Mouse (Mus musculus): ENCODE results near the gene Slit2.

Slit2 gene

GRCm38 (mm10) chr5:47982941-47983701 lies at the start of gene Slit2:
TSS of gene Slit2 (plus strand) at chr5:47983138.
- DNase-seq, result peak; percentile 84

DNA sequence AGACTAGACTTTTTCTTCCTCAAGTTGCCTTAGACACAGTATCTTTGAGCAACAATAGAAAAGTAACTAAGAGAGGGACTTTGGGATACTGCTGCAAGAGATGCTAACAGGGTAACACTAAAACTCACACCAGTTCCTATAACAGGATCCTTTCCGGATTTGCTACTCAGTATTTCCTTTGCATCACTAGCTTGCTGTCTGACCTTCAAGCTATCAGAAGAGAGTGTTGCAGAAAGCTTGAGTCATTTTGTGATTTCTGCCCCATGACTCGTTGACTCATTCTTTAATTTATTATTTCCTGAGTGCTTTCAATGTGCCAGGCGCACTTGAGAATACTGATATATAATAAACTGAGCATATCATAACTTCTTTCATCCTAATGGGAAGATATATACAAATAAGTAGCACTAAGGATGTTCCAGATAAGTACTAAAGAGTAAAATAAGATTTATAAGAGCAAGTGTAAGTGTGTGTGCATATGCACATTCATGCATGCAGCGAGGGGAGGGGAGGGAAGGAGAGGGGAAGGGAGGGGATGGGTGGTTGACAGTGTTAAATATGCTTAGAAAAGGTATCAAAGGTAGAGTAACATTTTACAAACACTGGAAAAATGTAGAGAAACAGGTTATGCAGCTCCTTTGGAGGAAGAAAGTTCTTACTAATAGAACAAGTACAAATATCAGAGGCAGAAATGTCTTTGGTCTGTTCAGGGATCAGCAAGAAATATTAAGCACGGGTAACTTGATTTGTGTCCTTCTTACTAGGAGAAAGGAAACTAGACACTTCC lies 44.2 kb upstream of the Slit2 start:
- DNase-seq, result no peak

- no peak for DNase-seq
Observed at GRCm38 (mm10) chr5:47956451-47956850, 26.5 kb upstream of the Slit2 start.

DNA sequence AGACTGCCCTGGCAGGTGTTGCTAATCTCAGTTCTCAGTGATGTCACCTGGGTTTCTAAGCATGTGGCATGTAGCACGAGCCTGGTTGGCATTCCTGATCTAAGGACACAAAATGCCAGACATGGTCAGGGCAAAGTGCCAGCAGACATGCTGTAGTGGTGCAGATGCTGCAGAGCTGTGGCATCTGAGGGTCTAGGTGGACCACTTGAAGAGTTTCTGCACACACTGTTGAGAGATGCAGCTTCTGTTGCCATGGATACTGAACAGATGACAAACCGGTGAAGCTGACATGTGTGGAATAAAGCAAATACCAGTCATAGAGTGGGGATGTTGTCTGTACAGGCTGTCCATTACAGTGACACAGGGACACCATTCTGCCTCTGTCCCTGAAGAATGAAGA lies 7.1 kb upstream of the Slit2 start:
- DNase-seq, result no peak

GRCm38 (mm10) chr5:47979371-47979770 lies 3.6 kb upstream of the Slit2 start:
- peak; percentile 35 for DNase-seq

DNA sequence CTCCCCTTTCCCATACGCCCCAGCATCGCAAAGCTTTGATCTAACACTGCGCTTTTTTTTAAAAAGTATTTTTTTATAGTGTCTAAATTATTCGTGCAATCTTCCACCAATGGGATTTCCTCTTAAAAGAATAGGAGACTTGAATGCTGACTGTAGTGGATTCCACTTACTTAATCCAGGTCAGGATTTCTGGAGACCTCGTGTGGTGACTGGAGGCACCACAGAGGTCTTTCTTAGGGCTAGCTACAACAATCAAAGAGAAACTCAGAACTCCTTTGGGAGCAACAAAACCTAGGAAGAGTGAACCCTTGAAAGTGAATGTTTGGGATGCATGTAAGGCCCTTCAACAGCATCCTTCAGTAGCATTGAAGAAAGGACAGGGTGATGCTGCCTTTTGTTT lies 2.5 kb upstream of the Slit2 start:
- peak; percentile 14 for DNase-seq

DNA sequence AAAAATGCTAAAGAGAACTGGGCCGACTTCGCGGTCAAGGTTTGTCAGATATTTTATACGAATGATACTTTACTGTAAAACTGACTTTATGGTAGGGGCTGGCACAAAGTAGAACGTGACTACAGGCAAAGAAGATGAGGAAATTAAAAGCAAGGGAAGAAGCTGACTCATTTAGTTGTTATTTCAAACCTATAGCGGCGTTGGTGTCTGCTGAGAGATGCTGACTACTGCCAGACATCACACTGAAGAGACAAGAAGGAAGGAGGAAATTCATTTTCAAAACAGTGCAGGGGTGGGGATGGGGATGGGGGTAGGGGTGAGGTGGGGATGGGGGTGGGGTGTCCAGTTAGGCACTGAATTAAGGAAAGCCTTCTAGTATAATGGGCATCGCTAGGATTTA lies 987 bp upstream of the Slit2 start:
- DNase-seq, result no peak

DNA sequence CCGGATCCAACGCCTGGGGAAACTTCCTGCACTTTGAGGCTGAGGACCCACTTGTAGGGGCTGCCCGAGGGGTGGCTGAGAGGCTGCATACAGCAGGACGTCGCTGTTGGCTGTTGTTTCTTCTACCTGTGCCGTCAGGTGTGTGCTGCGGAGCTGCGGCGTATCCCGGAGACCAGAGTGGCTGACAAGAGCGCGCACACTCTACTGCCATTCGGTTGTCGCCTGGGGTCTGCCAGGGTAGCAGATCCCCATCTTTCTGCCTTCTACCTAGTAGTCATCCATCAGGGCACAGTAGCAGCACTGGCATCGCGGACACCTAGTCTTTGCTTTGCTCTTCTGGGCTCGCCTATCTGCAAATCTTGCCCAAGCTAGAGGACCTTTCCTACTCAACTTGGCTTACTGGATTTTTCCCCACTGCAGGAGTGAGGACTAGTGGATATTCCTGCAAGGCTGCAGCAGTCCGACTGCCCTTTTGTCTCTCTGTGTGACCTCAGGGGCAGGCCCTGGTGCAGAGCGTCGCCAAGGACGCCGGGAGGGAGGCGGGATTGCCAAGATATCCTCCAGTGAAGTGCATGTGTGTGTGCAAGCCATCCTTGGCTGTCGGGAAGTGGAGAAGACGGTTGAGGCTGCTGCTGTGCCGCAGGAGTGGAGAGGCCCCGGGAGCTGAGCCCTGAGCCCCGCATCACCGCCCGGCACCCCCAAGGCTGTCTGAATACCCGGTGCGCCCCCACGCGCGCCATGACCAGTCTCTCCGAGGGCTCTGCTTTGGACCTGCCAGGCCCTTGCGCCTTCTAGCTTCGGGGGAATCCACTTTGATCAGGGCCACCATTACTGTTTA lies 1.0 kb downstream of the Slit2 start:
- DNase-seq, result peak; percentile 25

DNA sequence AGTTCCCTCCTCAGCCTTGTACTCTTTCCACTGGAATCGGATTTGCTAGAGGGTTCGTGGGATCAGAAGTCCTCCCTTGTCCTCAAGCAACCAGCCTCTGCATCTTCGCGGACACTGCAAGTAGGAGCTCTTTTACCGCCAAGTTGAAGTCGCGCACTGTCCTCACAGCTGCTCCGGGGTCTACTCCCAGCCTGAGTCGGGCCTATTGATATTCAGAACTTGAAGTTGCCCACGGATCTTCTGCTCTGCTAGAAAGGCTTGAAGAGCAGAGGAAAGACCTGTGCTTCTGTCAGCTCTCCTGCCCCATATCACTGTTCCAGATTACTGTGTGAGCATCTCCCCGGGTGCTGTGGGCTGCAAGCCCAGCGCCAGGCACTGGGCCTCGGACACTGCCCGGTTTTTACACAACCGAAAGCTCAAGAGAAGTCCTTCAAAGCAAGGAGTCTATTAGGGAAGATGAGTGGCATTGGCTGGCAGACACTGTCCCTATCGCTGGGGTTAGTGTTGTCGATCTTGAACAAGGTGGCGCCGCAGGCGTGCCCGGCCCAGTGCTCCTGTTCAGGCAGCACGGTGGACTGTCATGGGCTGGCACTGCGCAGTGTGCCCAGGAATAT lies 1.8 kb downstream of the Slit2 start:
- no peak for DNase-seq

DNA sequence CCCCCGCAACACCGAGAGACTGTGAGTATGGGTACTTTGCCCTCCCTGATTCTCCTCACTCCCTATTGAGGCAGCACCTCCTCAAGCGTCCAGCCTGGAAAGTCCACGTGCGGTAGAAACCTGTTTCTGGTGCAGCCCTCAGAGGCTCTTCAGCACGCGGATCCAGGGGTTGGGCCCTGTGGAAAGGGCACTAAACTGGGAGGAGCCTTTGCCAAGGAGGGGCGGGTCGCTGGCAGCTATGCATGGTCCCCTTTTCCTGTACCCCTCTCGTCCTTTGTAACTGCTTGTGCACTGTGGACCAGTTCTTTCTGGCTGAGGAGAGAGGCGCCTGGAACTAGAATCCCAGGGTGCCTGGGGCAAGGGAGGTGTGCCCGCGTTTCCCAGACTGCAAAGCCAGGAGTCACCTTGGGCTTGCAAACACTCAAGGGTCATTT lies 2.3 kb downstream of the Slit2 start:
- peak; percentile 47 for DNase-seq

GRCm38 (mm10) chr5:47985901-47986670 lies 3.1 kb downstream of the Slit2 start:
- peak; percentile 16 for DNase-seq

DNA sequence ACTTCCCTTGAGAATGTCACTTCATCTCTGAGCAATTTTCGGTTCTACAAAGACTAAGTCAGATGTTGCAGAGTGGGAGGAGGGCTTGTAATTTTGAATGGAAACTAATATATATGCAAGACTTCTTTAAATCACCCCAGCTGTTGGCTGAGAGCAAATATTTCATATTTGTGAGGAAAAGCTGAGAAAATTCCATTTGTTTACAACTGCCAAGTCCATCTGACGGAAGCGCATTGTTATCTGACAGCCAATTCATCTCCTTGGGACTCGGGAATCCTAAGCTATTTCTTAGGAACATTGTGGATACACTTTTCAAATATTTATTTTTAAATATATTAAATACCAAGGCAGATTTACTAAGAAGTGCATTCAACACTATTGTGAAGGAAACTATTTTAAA lies 8.0 kb downstream of the Slit2 start:
- no peak for DNase-seq

DNA sequence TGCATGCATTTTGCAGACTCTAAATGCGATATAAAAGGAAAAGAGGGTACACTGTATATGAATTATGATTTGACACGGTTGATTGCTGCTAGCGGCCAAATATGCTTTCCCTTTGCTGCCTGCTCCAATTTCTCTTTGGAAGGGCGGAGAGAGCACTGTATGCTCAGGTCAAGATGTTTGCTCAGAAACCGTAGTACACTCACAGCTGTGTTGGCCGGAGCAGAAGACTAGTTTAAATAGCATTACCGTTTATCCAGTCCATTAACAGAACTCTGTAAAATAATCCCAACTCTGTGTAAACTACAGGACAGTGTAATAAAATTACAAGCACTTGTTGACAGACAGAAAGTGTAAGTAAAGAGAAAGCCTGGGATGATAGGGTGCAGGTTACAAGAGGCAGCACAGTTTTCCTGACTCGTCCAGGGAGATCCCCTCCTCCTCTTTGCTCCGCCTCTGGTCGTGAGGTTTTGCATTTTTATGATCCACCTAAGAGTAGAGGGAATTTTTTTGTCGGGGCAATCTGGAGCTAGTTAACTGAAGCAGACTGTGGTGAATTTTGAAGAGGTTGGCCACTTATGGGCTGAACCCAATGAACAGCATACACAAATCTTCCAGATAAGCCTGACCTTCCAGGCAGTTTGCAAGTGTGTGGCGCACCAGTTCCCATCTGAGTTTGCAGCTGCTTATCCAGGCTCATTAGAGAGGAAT lies 20.9 kb downstream of the Slit2 start:
- no peak for DNase-seq

DNA sequence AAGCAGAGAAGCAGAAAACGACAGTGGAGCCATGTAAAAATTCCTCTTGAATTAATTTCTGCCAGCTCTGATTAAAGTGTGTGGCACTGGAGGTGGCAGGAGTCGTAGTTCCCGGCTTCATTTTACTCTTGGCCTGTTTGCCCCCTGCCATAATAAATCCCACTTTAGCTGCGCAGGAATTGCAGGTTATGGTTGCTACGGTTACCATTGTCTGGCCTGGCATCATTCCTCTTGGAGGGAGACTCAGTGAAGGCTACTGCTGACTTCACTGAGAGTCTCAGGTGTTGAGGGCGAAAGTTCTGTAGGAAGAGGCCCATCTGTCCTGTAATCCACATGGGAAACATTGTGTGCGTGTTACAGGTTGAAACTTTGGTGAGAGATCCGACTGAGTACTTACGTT lies 22.6 kb downstream of the Slit2 start:
- no peak for DNase-seq

DNA sequence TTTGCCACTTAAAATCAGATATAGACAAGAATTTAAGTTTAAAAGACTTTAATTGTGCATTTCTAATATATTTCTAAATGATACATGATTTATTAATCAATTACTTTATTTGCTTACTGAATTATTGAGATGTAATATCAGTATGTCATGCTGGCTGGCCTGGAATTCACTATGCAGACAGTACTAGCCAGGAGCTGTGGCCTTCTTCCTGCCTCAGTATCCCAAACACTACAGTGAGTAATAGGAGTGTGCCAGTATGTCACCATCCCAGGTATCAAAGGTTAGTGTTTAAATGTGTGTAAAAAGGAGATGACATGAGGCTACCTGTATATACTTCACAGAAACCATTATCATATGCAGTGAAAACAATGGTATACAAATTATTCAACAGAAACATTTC lies 23.1 kb downstream of the Slit2 start:
- no peak for DNase-seq

DNA sequence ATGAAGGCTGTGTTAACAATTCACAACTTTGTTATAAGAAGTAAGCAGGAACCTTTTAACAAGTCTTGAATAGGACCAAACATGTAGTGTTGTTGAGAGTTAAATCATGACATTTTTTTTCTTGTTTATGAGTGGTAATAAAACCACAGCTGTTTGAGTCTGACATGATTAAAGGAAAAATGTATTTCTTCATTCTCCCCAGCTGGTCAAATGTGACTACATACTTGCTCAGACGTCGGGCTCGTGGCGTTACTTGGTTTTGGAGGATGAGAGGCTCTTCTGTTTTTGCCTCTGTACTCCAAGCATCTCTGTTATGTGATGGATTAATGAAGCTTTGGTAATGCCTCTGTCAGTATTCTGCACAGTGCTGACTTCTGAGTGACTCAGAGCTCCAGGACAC lies 40.5 kb downstream of the Slit2 start:
- no peak for DNase-seq

DNA sequence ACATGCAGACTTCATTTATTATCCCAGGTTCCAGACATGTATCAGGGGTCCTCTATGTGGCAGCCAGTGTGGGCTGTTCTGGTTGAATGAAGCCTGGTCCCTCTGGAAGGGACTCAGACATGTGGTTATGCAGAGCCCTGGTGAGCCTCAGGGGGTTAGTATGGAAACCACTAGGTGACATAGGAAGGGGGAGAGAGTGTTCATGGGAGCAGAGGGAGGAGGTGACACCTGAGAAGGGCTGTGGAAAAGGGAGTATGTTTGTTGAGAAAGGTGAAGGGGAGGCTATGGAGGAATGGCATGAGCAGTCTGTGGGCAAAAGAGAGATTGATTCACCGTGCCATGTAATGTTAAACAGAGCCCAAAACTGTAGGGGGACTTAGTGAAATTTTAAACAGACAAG lies 51.9 kb downstream of the Slit2 start:
- DNase-seq, result no peak

DNA sequence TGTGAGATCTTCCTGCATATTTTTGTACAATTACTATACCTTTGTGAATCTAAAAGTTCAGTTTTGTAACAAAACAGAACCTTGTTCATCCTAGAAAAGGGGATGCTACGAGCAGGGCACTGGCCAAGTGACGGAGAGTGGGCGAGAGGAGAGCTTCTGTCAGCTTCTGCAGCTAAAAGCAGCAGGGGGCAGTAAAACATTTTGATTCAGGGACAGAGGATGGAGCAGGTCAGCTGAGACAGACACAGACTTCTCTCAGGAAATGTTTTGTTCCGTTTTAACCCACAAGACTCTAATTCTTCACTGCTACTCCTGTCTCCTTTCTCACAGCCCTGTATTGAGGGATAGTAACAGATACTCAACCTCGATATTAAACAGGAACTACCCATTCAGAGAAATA lies 55.1 kb downstream of the Slit2 start:
- peak; percentile 62 for DNase-seq

- DNase-seq, result no peak
Observed at GRCm38 (mm10) chr5:48048986-48049751, 66.2 kb downstream of the Slit2 start.

GRCm38 (mm10) chr5:48050637-48051314 lies 67.8 kb downstream of the Slit2 start:
- no peak for DNase-seq
